Mouse (Mus musculus): ENCODE results near the gene Katna1.

GRCm38 (mm10) chr10:7715056-7715455, 10.7 kb upstream of the Katna1 start:
- TF ChIP-seq GATA1 (IDR thresholded peaks at IDR 0.05; ENCODE audit: borderline replicate concordance, low read length) (no peak), FLI1 (IDR thresholded peaks at IDR 0.05; ENCODE audit: low read length) (no peak)

All from megakaryocyte, embryonic 14.5 days (primary cell).